Mouse (Mus musculus): ENCODE measurements around the gene Slc25a12.

The Slc25a12 gene

DNA sequence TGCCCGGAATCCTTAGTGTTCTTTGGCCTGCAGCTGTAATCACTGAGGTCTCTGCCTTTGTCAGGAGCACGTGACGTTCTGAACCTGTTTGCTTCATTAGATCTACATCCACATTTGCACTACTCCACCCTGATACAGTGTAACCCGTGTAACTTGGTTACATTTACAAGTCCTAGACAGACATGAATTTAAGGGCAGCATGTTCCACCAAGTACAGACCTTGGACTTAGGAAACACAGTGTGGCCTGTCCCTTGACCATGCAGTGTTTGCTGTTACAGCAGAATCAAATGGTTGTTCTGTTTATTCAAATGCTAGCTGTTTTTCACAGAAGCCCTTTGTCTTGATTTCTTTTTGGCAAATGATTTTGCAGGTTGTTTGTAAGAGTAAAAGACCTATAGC, 112.7 kb downstream of the Slc25a12 start:
- no peak for DNase-seq (ENCODE audit: low read depth, low spot score)

DNA sequence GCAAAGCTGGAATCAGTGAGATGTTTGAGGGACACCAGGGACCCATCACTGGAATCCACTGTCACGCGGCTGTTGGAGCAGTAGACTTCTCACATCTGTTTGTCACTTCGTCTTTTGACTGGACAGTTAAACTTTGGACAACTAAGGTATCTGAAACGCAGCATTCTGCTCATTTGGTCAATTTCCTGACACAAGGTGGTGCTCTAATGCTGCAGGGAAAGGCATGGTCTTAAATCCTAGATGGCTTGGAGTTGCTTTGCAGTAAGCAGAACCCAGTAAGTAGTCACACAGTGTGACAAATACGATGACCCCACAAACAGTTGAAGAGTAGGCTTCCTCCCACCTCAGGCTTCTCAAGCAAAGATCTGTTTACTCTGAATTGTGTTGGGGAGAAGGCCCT, 116.7 kb downstream of the Slc25a12 start:
- no peak for DNase-seq (ENCODE audit: low read depth, low spot score)

DNA sequence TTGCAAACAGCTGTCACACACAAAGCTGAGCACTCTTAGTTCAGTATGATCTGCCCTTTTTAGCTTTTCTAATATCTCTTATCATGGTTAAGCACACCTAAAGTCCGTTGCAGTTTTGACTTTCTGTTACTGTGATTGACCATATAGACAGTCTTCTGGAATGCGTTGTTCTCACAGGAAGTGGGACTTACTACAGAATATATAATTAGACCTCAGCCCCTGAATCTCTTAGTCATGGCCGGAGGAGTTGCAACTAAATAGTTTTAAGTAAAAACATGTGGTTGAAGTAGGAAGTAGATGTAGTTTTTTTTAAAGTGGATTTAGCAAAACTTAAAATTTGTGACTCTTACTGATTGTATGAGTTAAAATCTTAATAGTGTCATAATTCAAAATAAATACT, 119.5 kb downstream of the Slc25a12 start:
- no peak for DNase-seq (ENCODE audit: low read depth, low spot score)

DNA sequence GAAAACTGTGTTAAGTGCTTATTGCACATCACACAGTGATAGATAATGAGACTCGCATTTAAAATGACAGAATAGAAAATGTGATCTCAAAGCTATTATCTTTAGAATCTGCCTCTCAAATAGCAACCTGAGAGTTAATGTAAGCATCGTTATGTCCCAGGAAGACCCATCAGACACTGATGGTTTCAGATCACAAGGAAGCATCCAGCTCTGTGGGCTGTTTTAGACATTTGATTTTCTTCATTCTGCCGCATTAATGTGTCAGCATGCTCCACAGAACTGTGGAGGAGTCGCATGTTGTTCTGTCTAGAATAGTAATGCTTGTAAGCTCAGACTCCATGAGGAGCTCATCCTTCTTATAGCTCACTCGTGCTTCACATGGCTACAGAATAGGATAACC, 121.5 kb downstream of the Slc25a12 start:
- DNase-seq (ENCODE audit: low read depth, low spot score): no peak

DNA sequence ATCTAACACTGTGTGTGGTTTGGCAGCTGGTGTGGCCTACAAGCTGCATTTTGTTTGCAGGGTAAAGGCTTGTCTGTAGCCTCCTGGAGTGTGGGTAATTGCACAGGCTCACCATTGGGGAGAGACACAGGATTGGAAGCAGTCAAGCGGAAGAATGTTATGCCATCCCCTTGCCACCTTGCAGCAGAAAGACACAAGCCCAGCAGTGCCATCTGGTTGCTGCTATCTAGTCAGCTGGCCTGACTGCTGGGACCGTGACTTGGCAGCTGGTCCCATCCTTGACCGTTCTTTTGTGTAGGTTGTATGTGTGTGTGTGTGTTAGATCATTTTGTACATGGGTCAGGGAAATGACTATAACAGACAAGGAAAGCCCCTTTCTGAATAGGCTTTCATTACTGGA, 122.1 kb downstream of the Slc25a12 start:
- DNase-seq (ENCODE audit: low read depth, low spot score): no peak

DNA sequence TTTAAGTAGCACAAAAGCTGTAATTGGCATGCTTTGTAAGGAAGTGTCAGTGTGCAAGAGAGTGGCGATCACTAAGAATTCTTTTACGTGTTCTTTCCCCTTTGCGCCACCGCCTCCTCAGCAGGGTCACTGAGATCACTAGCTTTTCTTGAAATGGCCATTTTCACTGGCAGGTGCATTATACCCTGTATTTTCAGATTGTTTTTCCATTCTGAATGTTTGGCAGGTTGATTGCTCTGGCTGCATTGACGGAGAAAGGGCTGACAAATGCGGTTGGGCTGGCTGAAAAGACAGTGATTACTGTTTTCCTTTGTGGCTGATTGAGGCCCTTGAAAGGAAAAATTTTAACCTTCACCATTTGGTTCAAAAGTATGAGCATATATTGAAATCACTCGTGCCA, 122.7 kb downstream of the Slc25a12 start:
- DNase-seq (ENCODE audit: low read depth, low spot score): no peak

DNA sequence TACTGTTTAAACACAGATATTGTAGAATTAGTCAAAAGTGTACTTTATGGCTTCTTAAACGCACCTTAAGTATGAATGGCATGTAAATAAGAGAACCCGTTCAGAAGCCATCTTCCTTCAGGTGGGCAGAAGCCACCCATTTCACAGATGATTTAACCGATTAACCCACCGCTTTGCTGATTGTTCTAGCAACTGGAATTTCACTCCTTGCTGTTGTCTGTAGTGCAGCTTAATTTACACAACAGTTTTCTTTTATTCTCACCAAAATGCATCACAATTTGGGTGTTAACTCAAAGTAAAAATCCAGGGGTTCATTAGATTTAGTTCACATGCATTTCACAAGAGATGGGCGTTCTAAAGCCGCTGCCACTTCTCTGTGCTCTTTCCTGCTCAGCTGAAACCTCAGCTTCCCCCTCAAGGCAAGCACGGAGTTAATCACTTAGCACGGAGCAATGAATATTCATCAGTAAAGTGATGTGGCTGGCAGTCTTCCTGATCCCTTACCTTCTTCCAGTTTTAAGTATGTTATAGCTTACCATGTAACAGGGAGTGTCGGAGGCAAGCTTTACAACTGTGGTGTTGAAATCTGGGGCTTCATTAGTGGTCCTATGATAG, 124.4 kb downstream of the Slc25a12 start:
- no peak for DNase-seq (ENCODE audit: low read depth, low spot score)

DNA sequence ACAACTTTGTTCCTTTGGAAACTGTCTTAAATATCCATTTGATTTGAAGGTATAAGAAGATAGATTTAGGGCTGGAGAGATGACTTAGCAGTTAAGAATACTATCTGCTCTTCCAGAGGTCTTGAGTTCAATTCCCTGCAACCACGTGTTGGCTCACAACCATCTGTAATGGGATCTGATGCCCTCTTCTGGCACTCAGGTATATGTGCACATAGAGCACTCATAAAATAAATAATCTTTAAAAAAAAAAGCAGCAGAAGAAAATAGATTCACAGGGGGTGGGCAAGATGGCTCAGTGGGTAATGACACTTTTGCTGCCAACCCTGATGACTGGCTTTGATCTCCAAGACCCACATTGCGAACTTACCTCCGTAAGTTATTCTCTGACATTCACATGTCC, 125.4 kb downstream of the Slc25a12 start:
- DNase-seq (ENCODE audit: low read depth, low spot score): no peak

DNA sequence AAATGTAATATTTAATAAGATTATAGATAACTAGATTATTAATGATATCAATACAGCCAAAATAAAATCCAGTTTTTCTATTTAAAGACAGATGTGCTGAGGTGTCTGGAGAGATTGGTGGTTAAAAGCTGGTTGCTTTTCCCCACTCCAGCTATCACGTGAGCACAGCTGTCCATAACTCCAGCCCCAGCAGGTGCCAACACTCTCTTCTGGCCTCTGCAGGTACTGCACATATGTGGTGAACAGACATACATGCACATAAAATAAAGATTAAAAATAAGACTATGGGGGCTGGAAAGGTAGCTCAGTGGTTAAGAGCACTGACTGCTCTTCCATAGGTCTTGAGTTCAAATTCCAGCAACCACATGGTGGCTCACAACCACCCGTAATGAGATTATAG, 126.0 kb downstream of the Slc25a12 start:
- no peak for DNase-seq (ENCODE audit: low read depth, low spot score)

DNA sequence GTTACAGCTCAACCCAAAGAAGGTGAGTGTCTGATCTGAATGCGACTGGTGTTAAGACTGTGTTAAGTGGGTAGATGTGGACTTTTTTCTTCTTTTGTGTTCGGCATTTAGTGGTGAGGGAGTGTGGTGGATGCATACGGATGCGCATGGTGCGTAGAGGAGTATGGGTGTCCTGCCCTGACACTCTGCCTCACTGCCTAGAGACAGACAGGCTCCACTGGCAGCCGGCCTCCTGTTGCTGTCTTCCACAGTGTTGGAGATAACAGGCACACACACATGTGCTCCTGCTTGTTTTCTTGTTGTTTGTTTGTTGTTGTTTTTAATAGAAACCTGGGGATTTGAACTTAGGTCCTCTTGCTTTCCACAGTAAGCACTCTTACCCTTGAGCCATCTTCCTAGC, 131.5 kb downstream of the Slc25a12 start:
- no peak for DNase-seq (ENCODE audit: low read depth, low spot score)

DNA sequence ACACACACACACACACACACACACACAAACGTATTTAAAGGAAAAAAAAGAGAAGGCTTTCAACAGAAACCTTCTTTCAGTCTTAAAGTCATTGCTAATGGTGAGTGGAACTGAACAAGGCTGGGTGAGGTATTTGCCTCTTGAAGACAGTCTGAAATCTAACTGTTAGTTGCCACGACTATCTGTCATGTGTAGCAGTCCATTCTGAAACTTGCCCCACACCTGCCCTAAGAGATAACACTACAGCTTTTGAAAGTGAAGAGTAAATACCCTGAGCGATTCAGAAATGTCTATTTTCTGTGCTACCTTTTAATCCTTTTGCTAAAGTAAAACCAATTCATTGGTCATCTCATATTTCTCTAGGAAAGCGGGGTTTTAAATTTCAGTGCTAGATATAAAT, 132.1 kb downstream of the Slc25a12 start:
- DNase-seq (ENCODE audit: low read depth, low spot score): no peak

DNA sequence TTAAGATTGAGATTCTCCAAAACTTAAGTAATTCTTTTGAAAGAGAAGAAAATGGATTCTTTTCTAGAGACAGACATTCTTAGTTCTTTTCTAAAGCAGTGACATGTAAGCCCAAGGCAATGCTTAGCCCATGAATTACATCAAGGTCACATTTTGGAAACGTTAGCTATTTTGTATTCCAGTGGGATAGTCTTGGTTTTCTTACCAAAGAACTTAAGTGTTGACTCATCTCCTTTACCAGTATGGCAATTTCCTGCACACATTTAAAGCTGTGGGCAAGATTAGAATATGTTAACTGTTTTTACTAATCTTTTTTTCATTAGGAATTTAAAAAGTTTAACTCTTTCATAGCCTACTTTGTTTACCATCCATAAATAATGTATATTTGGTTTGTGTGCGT, 134.6 kb downstream of the Slc25a12 start:
- DNase-seq (ENCODE audit: low read depth, low spot score): no peak

DNA sequence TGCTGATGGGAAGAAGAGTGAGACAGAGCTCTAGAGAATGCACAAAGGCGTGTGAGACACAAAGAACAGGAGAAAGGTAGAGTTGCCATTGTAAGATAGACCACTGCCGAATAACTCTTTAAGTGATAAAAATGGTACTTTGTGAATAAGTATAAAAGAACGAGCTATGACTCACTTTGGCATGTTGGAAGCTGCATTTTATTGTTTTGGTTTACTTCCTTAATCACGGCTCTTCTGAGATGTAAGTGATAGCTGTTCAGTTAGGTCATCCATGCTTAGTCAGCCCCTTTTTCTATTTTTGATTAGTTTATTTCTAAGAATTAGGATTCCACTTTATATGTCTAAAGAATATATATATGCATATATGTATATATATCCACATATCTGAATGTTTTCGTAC, 135.6 kb downstream of the Slc25a12 start:
- DNase-seq (ENCODE audit: low read depth, low spot score): no peak

DNA sequence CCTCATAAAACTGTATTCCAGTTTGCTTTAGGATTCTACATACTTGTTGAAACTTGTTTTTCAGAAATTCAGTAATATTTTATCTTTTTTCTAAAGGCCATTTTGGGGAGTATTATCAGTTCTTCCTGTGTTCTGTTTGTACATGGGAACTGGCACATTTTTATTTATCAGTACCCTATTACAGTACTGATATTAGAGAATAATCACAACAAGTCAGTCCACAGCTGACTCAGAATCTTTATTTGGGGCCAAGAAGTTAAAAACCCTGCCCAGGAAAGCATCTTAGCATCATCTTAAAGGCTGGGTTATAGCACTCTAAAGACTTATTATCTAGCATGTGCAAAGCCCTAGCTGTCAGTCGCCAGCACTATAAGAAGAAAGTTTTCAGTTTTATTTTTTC, 137.9 kb downstream of the Slc25a12 start:
- no peak for DNase-seq (ENCODE audit: low read depth, low spot score)

DNA sequence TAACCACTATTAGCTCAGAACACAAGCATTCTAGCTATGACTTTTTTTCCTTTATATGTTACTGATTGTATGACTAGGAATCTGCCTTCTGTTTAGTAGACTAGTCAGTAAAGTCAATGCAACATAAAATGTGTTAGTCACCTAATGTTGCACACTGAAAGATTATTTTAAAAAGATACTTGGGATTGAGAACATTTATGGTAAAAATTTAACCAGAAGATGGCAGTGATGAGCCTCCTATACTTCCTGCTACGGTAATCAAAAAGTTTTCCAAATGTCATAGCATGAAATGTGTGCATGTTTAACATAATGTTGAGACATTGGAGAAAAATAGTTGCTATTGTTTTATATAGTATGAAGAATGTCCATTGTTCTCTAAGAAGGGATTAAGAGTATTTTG, 140.2 kb downstream of the Slc25a12 start:
- no peak for DNase-seq (ENCODE audit: low read depth, low spot score)
